Mouse (Mus musculus): ENCODE data around the gene Psg26. TPM values are rescaled to one million over a fixed set of nuclear protein-coding genes. Genes with fewer than 3 reads are reported as not detected.

Gene Psg26
- not detected for polyA plus RNA-seq (2017; shearing (Covaris generic))

GRCm38 (mm10) chr7:18484077-18484476 is at the start of gene Psg26:
TSS of gene Psg26 (minus strand) at chr7:18484177.

DNA sequence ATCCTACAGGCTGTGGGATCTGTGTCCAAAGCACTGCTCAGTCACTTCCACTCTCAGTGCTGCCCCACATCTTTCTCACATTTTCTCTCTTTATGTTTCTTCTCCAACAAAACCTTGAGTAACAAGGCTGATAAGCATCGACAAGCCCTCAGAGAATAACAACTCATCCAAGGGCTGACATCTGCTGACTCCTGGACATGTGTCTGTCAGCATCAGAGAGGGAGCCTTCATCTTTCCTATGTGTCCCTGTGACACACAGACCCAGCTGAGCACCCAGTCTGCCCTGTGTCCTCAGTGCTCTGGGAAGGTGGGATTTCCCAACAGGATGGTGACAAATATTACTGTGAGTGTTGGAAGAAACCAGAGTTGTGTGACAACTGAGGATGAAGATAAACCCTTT is 48.2 kb upstream of the Psg26 start, which contains the start of gene Psg25:
TSS of gene Psg25 (minus strand) at position 101 of the 400 bp plus-strand sequence.

GRCm38 (mm10) chr7:18431941-18432340 is 52.0 kb downstream of the Psg26 start, which contains the start of gene Psg28:
TSS of gene Psg28 (minus strand) at chr7:18432041.

Other genes starting within 250 kb of the Psg26 start
- not detected for gene Mill1, start 238.8 kb downstream of the Psg26 start, polyA plus RNA-seq (2017; shearing (Covaris generic))
- not detected for gene Psg18, start 129.2 kb downstream of the Psg26 start, polyA plus RNA-seq (2017; shearing (Covaris generic))
- not detected for gene Psg28, start 52.1 kb downstream of the Psg26 start, polyA plus RNA-seq (2017; shearing (Covaris generic))
- gene Psg25, start 48.1 kb upstream of the Psg26 start, polyA plus RNA-seq (2017; shearing (Covaris generic)): not detected
- gene Psg27, start 83.1 kb upstream of the Psg26 start, polyA plus RNA-seq (2017; shearing (Covaris generic)): not detected
- gene Psg23, start 132.3 kb upstream of the Psg26 start, polyA plus RNA-seq (2017; shearing (Covaris generic)): not detected
- not detected for gene Psg21, start 172.5 kb upstream of the Psg26 start, polyA plus RNA-seq (2017; shearing (Covaris generic))
- gene Psg20, start 202.0 kb upstream of the Psg26 start, polyA plus RNA-seq (2017; shearing (Covaris generic)): not detected
- gene Psg22, start 233.9 kb upstream of the Psg26 start, polyA plus RNA-seq (2017; shearing (Covaris generic)): not detected